Mouse (Mus musculus) myocyte (in vitro differentiated cells): Measurements from ENCODE around the gene Foxo1.

Experiments
- E2F4 ChIP-seq: IDR thresholded peaks from one replicate; pipeline ENCODE4 v1.6.1; 2011; ENCODE audit warnings: mild to moderate bottlenecking, control low read depth, moderate library complexity; ENCODE audit not compliant: insufficient read depth
- MYOD1 ChIP-seq, 3 experiments: IDR thresholded peaks; one replicate each; pipeline ENCODE4 v1.6.1; 2011; ENCODE audit warnings: control low read depth in 2 of 3, low read depth in 2 of 3, mild to moderate bottlenecking in 2 of 3, moderate library complexity in 1 of 3; ENCODE audit not compliant: insufficient read length in 2 of 3, control insufficient read depth in 1 of 3
- MYOG ChIP-seq, 3 experiments: IDR thresholded peaks; one replicate each; pipeline ENCODE4 v1.6.1; 2011; ENCODE audit warnings: control low read depth in 2 of 3, low read depth in 2 of 3, mild to moderate bottlenecking in 2 of 3; ENCODE audit not compliant: insufficient read length in 2 of 3, control insufficient read depth in 1 of 3, insufficient read depth in 1 of 3
- POLR2A ChIP-seq: IDR thresholded peaks from one replicate; pipeline ENCODE4 v1.6.1; 2011; ENCODE audit warnings: low read depth, mild to moderate bottlenecking, control low read depth, moderate library complexity; ENCODE audit not compliant: insufficient read length
- TCF12 ChIP-seq: IDR thresholded peaks from one replicate; pipeline ENCODE4 v1.6.1; 2011; ENCODE audit warnings: mild to moderate bottlenecking, control low read depth; ENCODE audit not compliant: poor library complexity, insufficient read depth, severe bottlenecking
- TCF3 ChIP-seq: IDR thresholded peaks from one replicate; pipeline ENCODE4 v1.6.1; 2011; ENCODE audit warnings: low read depth, control low read depth; ENCODE audit not compliant: insufficient read length
- USF1 ChIP-seq: IDR thresholded peaks from one replicate; pipeline ENCODE4 v1.6.1; 2011; ENCODE audit warnings: low read depth, mild to moderate bottlenecking, control low read depth, moderate library complexity

DNA sequence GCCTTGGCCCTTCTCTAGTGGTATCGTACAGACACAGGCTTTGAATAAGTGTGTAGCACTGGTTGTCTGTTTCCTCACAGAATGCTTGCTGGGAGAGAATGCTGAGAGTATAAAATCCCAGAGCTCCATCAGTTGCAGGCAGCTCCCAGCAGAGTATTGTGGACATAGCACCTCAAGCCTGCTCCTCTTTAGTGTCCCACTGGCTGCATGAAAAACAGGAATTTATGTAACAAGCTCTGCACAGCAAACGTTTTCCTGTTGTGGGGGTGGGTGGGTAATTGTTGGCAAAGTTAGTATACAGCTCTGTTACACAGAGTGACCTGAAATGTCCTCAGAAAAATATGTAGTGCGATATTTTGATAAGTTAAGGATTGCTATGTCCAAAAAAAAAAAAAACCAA is 74.1 kb downstream of the Foxo1 start:
- no peak for TF ChIP-seq POLR2A
- TF ChIP-seq MYOD1 (IDR thresholded peaks at IDR 0.05; ENCODE audit: control insufficient read depth in 1 of 3, insufficient read length in 2 of 3, low read depth in 2 of 3): no peak
- no peak for TF ChIP-seq TCF12
- no peak for TF ChIP-seq USF1
- TF ChIP-seq E2F4: no peak
- TF ChIP-seq TCF3: no peak
- TF ChIP-seq MYOG (IDR thresholded peaks at IDR 0.05; ENCODE audit: control insufficient read depth in 1 of 3, insufficient read depth in 1 of 3, insufficient read length in 2 of 3, low read depth in 2 of 3): no peak
